Mouse (Mus musculus): ENCODE results near the gene Foxn2. TPM values are rescaled to one million over a fixed set of nuclear protein-coding genes. Genes with fewer than 3 reads are reported as not detected.

Gene Foxn2
- 7.0 and 7.5 TPM in 2 replicates for polyA plus RNA-seq (2012; rRNA removed)

DNA sequence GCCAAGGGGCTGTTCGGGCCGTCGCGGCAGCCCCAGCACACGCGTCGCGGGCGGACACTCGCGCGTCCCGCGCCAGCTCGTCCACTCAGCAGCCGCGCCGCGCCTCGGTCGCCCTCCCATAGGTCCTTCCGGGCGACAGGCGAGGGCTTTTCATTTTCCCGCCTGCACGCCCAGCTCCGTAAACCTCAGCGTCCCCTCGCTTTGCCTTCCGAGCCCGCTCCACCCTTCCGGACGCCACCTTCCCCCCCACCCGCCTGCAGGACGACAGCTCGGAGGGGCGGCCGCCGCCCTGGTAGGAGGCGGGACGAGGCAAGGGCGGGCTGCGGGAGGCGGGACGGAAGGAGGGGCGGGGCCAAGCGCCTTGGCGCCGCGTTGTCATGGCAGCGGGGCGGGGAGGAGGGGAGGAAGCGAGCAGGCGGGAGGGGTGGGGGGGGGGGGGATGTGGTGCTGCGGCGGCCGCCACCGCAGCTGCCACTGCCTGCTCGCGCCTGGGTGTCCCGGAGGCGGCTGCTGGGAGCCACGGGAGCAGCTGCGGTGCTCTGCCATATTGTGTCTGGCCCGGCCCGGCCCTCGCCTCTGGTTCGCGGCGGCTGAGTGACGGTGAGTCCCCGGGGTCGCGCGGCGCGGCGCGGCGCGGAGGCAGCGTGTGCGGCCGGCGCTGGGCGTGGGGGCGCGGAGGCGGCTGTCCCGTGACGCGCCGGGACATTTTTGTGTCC lies at the start of gene Foxn2:
Gene Foxn2, plus strand, starts transcription at position 427 of the 716 bp plus-strand sequence.
- under 1% methylated on average over 76 of the region's 93 CpGs for WGBS
- peak; percentile 92 for DNase-seq
- Histone ChIP-seq H3K4me3 (replicated peaks; ENCODE audit: extremely low read depth, low read depth, low read length) (peak within 1 kb of the TSS; percentile 61), H3K4me1 (ENCODE audit: control insufficient read depth, insufficient read depth, low read length) (no peaks in the 10 kb centered on the region; the same call in 1 of the 2 replicates)
- TF ChIP-seq POLR2A (IDR thresholded peaks at IDR 0.05; ENCODE audit: borderline replicate concordance, extremely low read depth, low read depth, low read length) (peak; percentile 40; the same call in 1 of the 2 replicates), CTCF (IDR thresholded peaks at IDR 0.05; ENCODE audit: insufficient read depth, low read length) (no peak)

DNA sequence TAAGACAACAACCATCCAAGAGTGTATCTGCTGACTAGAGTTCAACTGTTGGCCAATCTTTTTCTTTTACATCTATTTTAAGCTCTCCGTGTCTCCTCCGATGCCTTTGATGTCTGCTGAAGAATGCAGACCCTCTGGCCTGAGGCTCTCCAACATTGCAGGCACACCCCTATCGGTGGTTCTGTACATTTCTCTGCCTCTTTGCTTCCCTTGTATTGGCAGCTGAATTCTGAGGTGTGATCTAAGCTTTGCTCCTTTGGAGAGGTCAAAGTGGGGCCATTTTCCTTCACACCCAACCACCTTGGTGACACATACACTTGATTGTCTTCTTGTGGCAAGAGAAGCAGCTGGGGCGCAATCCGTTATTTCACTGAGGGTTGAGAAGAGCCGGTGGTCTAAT lies 43.0 kb upstream of the Foxn2 start:
- no peak for DNase-seq
- WGBS = 82% methylated on average over 6 of the region's 6 CpGs
- Histone ChIP-seq H3K4me3 (replicated peaks; ENCODE audit: extremely low read depth, low read depth, low read length) (no peak overlapping the region), H3K4me1 (ENCODE audit: control insufficient read depth, insufficient read depth, low read length) (no peaks in the 10 kb centered on the region)
- no peak for TF ChIP-seq POLR2A (IDR thresholded peaks at IDR 0.05; ENCODE audit: borderline replicate concordance, extremely low read depth, low read depth, low read length)

DNA sequence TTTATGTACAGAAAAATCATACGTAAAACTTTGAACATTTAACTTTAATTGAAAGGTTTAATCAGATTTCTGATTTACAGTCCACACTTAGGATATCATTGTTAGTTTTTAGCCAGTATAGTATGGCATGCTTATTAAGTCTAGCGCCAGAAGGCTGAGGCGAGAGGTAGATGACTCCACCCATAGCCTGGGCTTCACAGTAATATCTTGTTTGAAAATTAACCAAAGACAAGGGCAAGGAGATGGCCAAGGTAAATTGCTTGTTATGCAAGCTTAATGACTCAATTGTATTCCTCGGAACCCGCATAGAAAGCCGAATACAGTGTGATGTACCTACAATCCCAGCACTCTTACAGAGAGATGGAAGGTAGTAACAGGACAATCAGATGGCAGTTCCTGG lies 42.4 kb upstream of the Foxn2 start:
- 93% methylated on average over 6 of the region's 6 CpGs for WGBS
- TF ChIP-seq CTCF (IDR thresholded peaks at IDR 0.05; ENCODE audit: insufficient read depth, low read length) (no peak), POLR2A (IDR thresholded peaks at IDR 0.05; ENCODE audit: borderline replicate concordance, extremely low read depth, low read depth, low read length) (no peak)
- no peaks in the 10 kb centered on the region; the same call in 1 of the 2 replicates for H3K4me1 ChIP-seq (ENCODE audit: control insufficient read depth, insufficient read depth, low read length)
- no peak for DNase-seq
- H3K4me3 ChIP-seq (replicated peaks; ENCODE audit: extremely low read depth, low read depth, low read length) = no peak overlapping the region

DNA sequence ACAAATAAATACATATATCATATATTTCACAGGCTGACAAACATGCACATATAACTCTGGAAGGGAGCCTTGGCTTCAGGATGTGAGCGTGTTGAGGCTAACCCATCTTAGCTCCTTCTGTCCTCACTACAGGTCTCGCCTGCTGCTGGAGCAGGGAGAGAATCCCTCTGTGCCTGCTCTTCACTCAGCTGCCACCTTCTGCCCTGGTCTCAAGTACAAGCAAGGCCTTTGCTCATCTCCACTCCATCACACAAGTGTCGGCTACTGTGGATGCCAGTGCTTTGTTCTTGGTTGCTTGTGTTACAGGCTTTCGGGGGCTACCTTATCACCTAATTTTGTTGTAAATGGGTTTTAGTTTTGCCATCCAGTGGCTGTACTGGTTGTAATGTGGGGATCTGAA lies 41.7 kb upstream of the Foxn2 start:
- TF ChIP-seq POLR2A (IDR thresholded peaks at IDR 0.05; ENCODE audit: borderline replicate concordance, extremely low read depth, low read depth, low read length) = no peak
- no peak for TF ChIP-seq CTCF (IDR thresholded peaks at IDR 0.05; ENCODE audit: insufficient read depth, low read length)
- 82% methylated on average over 4 of the region's 4 CpGs for WGBS
- no peaks in the 10 kb centered on the region; the same call in 1 of the 2 replicates for H3K4me1 ChIP-seq (ENCODE audit: control insufficient read depth, insufficient read depth, low read length)
- no peak overlapping the region for H3K4me3 ChIP-seq (replicated peaks; ENCODE audit: extremely low read depth, low read depth, low read length)
- no peak for DNase-seq

DNA sequence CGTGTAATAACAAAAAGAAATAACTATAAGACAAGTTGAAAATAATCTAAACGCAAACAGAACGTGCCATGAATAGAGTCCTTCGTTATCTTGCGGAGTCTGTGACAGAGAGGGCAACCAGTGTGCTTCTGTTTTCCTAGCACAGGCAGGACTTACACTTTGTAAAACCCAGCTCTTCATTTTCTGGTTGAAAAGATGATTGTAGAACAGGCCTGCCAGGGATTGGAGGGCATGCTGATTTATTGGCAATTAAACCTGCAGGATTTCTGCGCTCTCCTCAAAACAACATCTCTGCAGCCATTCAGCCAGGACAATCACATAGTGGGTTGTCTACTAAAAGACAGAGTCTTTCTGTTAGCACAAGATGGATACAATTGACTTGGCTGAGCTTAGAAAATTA lies 40.4 kb upstream of the Foxn2 start:
- no peak for DNase-seq
- WGBS = 77% methylated on average over 6 of the region's 6 CpGs
- no peak overlapping the region for H3K4me3 ChIP-seq (replicated peaks; ENCODE audit: extremely low read depth, low read depth, low read length)
- TF ChIP-seq CTCF (IDR thresholded peaks at IDR 0.05; ENCODE audit: insufficient read depth, low read length) (no peak), POLR2A (IDR thresholded peaks at IDR 0.05; ENCODE audit: borderline replicate concordance, extremely low read depth, low read depth, low read length) (no peak)
- no peaks in the 10 kb centered on the region; the same call in 1 of the 2 replicates for H3K4me1 ChIP-seq (ENCODE audit: control insufficient read depth, insufficient read depth, low read length)

DNA sequence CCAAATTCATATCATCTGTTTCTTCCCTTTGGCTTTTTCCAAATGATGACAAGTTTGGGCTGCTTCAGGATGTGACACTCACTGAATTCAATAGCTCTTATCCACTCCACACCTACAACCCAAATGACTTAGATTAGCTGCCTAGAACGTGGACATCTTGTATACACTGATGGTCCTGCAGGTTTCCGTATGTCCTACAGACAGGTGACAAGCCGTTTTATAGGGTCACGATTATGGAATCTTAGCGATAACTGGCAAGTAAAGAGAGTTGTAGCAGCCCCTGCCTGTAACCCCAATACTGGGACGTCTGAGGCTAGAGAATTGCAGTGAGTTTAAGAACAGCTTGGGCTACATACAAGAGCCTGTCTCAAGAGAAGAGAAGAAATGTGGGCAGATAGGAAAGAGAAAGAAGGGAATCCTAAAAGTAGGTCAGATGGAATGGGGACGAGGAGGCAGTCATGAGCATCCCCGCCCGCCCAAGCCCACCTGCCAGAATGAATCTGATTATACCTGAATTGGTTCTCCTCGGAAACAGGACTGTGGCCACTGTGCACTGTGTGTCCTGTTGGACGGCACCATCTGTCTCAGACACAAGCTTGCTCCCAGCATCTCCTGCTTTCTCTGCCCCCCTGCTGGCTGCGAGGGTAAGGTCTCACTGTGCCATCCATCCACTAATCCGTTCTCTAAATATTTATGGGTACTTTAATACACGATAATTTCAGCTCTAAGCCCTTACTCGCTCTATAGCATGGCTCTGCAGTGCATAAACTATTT lies 39.6 kb upstream of the Foxn2 start:
- WGBS = 61% methylated on average over 15 of the region's 15 CpGs
- TF ChIP-seq POLR2A (IDR thresholded peaks at IDR 0.05; ENCODE audit: borderline replicate concordance, extremely low read depth, low read depth, low read length) = no peak
- no peak for TF ChIP-seq CTCF (IDR thresholded peaks at IDR 0.05; ENCODE audit: insufficient read depth, low read length)
- H3K4me3 ChIP-seq (replicated peaks; ENCODE audit: extremely low read depth, low read depth, low read length) = no peak overlapping the region

DNA sequence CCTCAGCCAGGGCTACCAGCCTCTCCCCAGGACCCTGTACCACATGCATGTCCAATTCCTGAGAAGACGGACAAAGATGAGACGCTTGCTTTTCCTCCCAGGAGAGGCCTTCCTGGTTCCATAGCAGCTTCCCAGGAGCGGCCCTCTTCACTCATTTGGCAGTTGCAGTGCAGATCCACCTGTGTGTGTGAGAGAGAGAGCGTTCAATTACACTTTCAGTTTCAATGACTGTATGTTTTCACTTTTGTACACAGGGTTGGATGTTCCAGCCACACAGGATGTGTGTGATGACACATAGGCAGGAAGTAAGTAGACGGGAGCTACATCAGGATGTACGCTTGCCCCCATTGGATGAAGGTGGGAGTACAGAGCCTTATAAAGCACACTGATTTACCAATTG lies 37.2 kb upstream of the Foxn2 start:
- no peak for DNase-seq
- Histone ChIP-seq H3K4me1 (ENCODE audit: control insufficient read depth, insufficient read depth, low read length) (no peaks in the 10 kb centered on the region; the same call in 1 of the 2 replicates), H3K4me3 (replicated peaks; ENCODE audit: extremely low read depth, low read depth, low read length) (peak overlapping the region; percentile 51)
- TF ChIP-seq CTCF (IDR thresholded peaks at IDR 0.05; ENCODE audit: insufficient read depth, low read length) = no peak
- no peak for TF ChIP-seq POLR2A (IDR thresholded peaks at IDR 0.05; ENCODE audit: borderline replicate concordance, extremely low read depth, low read depth, low read length)
- WGBS = 56% methylated on average over 6 of the region's 6 CpGs

More for the DNA sequence above, 39.6 kb upstream of the Foxn2 start:
- H3K4me1 ChIP-seq (ENCODE audit: control insufficient read depth, insufficient read depth, low read length) = no peaks in the 10 kb centered on the region; the same call in 1 of the 2 replicates
- no peak for DNase-seq

DNA sequence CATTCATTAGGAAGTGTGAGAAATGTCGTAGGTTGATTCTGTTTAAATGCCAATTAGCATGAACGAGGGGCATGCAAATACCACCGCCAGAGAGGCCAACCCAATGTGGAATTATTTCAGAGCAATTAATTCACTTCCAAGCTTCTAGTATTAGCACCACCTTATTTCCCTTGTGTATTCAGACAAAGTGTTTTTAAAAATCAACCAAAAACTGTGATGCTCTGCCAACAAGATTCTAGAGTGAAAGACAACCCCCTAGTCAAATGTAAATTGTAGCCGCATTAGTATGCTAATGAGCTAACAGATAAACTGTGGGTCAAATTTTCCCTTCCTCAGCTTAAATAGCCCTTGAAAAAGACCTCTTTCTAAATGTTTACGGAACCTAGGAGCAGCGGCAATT lies 36.0 kb upstream of the Foxn2 start:
- Histone ChIP-seq H3K4me3 (replicated peaks; ENCODE audit: extremely low read depth, low read depth, low read length) (no peak overlapping the region), H3K4me1 (ENCODE audit: control insufficient read depth, insufficient read depth, low read length) (no peaks in the 10 kb centered on the region; the same call in 1 of the 2 replicates)
- no peak for DNase-seq
- WGBS = 41% methylated on average over 6 of the region's 6 CpGs
- TF ChIP-seq POLR2A (IDR thresholded peaks at IDR 0.05; ENCODE audit: borderline replicate concordance, extremely low read depth, low read depth, low read length) = no peak

DNA sequence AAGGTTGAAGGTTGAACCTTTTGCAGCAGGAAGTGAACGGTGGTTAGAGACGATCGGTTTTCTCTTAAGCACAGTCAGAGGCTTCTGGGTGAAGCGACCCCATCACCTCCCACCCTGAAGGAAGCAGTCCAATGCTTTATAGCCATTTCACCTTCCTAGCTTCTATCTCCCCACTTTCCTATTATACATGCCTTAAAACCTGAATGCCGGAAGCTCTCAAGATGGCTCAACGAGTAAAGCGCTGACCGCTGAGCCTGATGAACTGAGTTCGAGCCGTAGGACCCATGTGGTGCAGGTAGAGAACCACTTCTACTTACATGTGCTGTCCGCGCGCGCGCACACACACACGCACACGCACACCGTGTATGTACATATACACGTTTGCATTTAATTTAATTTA lies 35.4 kb upstream of the Foxn2 start:
- TF ChIP-seq CTCF (IDR thresholded peaks at IDR 0.05; ENCODE audit: insufficient read depth, low read length) (no peak), POLR2A (IDR thresholded peaks at IDR 0.05; ENCODE audit: borderline replicate concordance, extremely low read depth, low read depth, low read length) (no peak)
- no peak overlapping the region for H3K4me3 ChIP-seq (replicated peaks; ENCODE audit: extremely low read depth, low read depth, low read length)
- 36% methylated on average over 19 of the region's 19 CpGs for WGBS
- no peaks in the 10 kb centered on the region; the same call in 1 of the 2 replicates for H3K4me1 ChIP-seq (ENCODE audit: control insufficient read depth, insufficient read depth, low read length)
- DNase-seq = no peak
